Mouse (Mus musculus): ENCODE data around the gene Anks1b.
A peak's percentile ranks its signal among the peaks of the same experiment; 100 is the strongest.

Gene Anks1b

GRCm38 (mm10) chr10:90400382-90400781 lies 527.1 kb downstream of the Anks1b start:
- no peak for DNase-seq

- DNase-seq, result no peak
These were observed 535.2 kb downstream of the Anks1b start for GRCm38 (mm10) chr10:90408484-90408883.

- no peak for DNase-seq
These were observed 558.2 kb downstream of the Anks1b start for GRCm38 (mm10) chr10:90431527-90431926.

- no peak for DNase-seq
These were observed 558.7 kb downstream of the Anks1b start for GRCm38 (mm10) chr10:90431974-90432373.

GRCm38 (mm10) chr10:90432479-90432878 lies 559.2 kb downstream of the Anks1b start:
- no peak for DNase-seq

GRCm38 (mm10) chr10:90441036-90441435 lies 567.7 kb downstream of the Anks1b start:
- DNase-seq, result no peak

- DNase-seq, result no peak
These were observed 568.3 kb downstream of the Anks1b start for GRCm38 (mm10) chr10:90441656-90442055.

- no peak for DNase-seq
These were observed 591.6 kb downstream of the Anks1b start for GRCm38 (mm10) chr10:90464906-90465305.

GRCm38 (mm10) chr10:90465426-90465825 lies 592.1 kb downstream of the Anks1b start:
- DNase-seq, result no peak

- DNase-seq, result no peak
These were observed 594.2 kb downstream of the Anks1b start for GRCm38 (mm10) chr10:90467546-90467945.

- DNase-seq, result peak; percentile 22
These were observed 620.1 kb downstream of the Anks1b start for GRCm38 (mm10) chr10:90493436-90493835.

- DNase-seq, result no peak
These were observed 620.8 kb downstream of the Anks1b start for GRCm38 (mm10) chr10:90493996-90494642.

- DNase-seq, result no peak
These were observed 621.7 kb downstream of the Anks1b start for GRCm38 (mm10) chr10:90494981-90495516.

GRCm38 (mm10) chr10:90507561-90507960 lies 634.3 kb downstream of the Anks1b start:
- DNase-seq, result no peak

- no peak for DNase-seq
These were observed 639.5 kb downstream of the Anks1b start for GRCm38 (mm10) chr10:90512801-90513200.

- no peak for DNase-seq
These were observed 658.5 kb downstream of the Anks1b start for GRCm38 (mm10) chr10:90531813-90532212.

- DNase-seq, result no peak
These were observed 662.1 kb downstream of the Anks1b start for GRCm38 (mm10) chr10:90535370-90535769.

GRCm38 (mm10) chr10:90546635-90547034 lies 673.3 kb downstream of the Anks1b start:
- no peak for DNase-seq

GRCm38 (mm10) chr10:90562906-90563305 lies 689.6 kb downstream of the Anks1b start:
- DNase-seq, result no peak

GRCm38 (mm10) chr10:90576191-90577098 lies 703.1 kb downstream of the Anks1b start:
- DNase-seq, result peak; percentile 40

GRCm38 (mm10) chr10:90577099-90577461 lies 703.8 kb downstream of the Anks1b start:
- DNase-seq, result no peak

- no peak for DNase-seq
These were observed 704.5 kb downstream of the Anks1b start for GRCm38 (mm10) chr10:90577777-90578176.

- no peak for DNase-seq
These were observed 706.7 kb downstream of the Anks1b start for GRCm38 (mm10) chr10:90579970-90580369.

GRCm38 (mm10) chr10:90584052-90584451 lies 710.7 kb downstream of the Anks1b start:
- no peak for DNase-seq
